Mouse (Mus musculus): Measurements from ENCODE around the gene Ptges3. TPM values are rescaled to one million over a fixed set of nuclear protein-coding genes. Genes with fewer than 3 reads are reported as not detected.
A peak's percentile ranks its signal among the peaks of the same experiment; 100 is the strongest.

Ptges3 gene
- total RNA-seq, 2 experiments from 2014 or later = 72.1 to 87.9 TPM

DNA sequence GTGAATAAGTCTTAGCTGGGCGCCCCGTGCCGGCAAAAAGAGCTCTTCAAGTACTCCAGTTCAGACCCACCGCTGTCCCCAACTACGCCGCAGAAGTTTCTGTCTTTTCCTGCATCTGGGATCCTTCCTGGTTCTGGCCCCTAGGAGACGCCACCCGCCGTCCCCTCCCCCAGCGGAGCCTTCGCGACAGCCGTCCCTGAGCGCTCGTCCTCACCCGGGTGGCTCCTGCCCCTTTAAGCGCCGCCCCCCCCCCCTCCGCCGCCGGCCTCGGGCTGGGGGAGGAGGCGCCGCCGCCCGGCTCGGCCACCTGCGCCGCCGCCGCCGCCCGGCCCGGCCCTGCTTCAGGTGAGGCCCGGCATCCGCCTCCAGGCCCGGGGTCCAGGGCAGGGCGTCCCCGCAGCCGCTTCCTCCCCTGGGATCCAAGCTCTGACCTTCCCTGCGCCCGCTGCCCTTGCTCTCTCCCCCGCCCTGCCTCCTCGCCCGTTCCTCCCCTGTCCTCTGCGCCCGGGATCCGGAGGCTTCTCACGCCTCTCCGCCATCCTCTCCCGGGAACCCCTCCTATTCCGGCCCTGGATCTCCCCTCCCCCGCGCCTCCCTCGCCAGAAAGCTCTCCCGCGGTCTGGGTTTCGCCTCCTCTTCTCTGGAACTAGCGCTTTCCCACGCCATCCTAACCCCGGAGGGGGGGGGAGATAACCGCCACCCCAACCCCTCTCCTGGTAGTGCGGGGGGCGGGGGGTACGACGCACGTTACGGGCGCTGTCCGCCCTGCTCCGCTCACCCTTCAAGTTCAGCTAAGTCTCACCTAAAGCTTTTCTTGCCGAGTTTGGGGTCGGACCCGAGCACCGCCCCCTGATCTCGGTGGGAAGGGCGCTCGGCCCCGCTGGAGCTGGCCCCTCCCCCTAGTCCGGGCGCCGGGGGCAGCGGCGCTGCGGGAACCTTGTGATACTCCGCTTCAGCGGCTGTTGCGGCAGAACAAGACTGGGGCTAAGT lies 34.0 kb downstream of the Ptges3 start:
- peak; percentile 84 for DNase-seq (ENCODE audit: low spot score)

DNA sequence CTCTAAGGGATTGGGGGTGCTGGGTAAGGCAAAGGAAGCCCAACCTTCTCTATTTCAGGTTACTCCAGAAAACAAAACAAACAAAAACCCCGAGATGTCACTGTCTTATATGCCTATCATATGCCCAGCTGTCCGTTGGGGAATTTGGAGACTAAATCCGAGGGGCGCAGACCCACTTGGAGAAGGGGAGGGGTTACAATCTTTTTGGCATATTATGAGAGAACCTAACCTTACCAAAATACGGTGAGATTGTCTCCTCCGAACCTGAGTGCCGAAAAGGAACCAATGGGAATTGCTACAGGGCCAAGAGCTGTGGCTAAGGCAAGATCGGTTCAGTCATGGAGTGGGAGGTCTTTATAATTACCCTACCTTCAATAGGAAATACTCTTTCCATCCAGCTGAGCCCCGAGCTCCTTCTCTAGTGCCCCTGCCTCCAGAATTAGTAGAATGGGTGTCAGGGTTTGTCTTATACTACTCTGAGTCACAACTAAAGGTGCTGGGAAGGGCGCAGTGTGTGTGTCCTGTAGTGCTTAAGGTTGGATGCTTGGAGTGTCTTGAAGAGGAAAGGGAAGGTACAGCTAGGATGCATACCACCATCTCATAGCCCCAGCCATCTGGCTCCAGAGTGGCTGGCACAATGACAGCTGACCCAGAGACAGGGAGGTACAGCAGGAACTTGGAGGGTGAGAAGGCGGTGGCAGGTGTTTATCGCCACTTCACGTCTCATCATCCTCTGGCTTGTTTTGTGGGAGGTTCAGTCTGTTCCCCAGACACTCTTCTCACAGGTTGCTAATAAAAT lies 34.9 kb downstream of the Ptges3 start:
- peak; percentile 24 for DNase-seq (ENCODE audit: low spot score)

DNA sequence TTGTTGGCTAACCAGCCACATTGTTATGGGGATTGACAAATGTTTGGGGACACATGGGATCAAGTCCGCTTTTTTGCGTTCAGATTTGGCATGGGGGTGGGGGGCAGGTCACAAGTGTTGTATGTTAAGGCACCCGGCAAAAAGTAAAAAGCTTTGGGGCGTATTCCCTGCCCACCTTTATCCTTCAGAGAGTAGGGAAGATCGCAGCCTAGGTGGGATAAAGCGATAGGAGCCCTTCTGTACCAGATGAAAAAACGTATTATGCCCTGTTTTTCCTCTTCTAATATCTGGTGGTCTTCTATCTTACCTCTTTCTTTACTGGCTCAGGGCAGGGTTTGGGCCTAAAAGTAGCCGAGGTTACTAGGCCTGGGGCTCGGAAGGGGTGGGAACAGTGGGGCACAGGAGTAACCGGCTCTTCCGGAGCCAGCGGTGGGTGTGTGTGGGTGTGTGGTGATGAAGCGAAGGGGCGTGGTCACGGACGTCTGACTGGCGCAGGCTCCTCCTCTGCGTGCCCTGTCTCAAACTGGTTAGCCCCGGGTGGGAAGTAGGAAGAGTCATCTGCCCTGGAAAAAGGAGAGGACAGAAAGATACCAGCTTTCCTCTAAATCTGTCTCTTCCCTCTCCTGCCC lies 35.7 kb downstream of the Ptges3 start:
- peak; percentile 81 for DNase-seq (ENCODE audit: low spot score)

DNA sequence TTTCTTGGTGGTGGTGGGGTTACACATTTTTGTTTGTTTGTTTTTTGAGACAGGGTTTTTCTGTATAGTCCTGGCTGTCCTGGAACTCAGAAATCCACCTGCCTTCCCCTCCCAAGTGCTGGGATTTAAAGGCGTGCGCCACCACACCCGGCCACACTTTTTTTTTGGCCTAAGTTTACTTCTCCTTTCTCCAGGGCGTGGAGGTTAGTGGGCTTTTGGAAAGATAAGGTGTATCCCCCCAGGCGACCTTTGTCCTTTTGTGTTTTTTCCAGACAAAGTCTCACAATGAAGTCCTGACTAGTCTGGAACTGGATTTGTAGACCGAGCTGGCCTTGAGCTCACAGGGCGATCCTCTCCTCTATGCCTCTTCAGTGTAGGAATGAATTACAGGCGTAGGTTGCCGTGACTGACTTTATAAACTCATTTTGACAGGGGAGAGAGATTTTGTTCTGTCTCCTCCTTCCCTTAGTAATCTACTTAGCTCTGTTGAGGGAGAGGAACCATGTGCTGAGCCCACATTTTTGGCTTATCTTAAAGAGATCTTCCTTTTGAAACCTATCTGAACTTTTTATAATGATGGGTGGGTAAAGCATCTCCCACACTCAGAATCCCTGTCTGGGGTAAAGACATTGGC lies 36.4 kb downstream of the Ptges3 start:
- DNase-seq (ENCODE audit: low spot score) = no peak

DNA sequence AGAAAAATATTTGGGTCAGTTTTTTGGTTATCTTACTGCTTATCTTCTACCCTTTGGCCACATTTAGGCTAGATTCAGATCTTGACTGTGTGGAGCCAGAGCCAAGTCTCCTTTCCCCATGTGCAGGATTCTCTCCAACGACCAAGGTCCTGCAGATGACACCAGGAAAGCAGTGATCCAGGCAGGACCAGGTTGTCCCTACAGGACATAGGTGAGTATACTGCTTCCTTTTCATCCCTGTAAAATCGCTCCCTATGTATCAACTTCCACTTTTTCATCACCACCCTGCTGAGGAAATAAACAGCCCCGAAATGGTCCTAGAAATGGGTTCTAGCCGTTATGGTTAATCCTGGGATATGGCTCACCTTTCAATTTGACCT lies 37.5 kb downstream of the Ptges3 start:
- no peak for DNase-seq (ENCODE audit: low spot score)

DNA sequence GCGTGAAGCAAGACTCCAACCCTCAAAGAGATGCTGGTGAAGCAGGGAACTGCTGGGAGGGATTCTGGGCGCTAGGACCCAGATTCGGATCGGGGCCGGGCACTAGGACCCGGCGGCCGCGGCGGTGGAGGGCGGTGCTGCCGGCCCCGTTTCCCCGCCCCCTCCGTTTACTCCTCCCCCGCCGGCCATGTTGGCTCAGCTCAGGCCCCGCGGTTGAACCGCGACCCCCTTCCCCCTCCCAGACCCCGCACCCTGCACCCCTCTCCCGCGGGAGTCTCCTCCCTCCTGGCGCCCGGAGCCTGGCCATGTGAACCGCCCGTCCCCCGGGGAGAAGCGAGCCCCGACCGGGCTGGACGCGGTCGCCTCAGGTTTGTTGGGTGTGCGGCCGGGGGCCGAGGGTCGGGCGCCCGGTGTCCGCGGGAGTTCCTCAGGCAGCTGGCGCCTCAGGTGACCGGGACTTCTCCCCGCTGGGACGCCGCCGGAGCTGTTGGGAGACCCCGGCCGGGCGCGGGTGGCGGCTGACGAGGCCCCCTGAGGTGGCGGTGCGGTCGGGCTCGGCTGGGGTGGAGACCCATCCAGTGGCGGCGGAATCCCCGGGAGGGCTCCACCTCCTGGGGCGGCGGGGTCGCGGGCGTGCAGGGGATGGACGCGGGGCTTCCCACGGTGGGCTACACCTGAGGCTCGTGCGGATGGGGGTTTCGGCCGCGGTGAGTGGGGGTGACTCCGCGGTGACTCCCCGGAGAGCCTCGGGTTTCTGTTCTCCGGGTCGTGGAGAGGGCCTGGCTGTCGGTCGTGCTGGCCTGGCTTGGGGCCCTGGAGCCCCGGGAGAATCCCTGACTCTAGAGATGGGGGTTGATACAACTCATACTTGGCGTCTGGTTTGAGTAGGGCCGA lies 38.2 kb downstream of the Ptges3 start:
- DNase-seq (ENCODE audit: low spot score) = peak; percentile 70

DNA sequence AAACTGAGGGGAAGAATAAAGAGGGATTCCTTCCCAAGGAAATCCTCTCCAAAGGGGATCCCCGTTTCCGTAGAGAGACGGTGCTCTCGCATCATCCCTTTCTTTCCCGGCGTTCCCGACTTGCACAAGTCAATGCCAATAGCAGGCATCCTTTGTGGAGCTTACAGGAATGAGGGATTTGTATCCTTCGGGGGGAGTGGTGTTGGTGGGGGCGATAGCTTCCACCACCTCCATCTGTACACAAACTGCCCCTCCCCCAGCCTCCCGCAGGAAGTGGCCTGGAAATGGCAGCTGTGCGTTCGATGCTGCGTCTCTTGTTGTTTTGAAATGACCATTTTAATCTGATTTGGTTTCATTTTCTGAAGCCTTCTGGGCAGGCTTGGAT lies 38.8 kb downstream of the Ptges3 start:
- DNase-seq (ENCODE audit: low spot score) = peak; percentile 45

DNA sequence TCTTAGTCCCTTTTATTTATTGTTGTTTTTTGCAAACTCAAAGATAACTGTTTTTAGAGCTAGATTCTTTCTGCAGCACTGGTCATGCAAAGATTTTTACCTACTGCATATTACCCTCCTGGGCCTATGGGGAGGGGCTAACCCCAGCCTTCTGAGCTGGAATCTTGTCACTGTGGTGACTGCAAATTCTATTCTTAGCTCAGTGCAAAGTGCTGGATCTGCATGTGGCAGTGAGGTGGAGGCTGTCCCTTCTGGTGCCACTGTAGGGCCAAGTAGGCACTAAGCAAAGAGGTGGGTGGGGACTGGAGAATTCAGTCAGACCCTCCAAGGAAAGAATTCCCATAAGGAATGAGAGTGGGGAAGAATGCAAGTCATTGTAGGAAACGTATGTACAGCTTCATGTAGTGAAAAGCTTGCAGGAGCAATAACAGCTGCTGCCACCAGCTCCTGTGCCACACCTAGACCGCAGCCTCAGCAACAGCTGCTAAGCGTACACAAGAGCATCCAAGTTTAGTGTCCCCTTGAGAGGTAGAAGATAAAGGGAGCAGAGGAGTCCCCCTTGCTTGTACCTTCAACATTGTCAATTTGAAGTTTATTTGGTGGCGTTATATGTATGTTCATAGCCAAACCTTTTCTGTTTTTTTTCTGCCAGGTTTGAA lies 51.5 kb downstream of the Ptges3 start:
- DNase-seq (ENCODE audit: low spot score) = peak; percentile 64

DNA sequence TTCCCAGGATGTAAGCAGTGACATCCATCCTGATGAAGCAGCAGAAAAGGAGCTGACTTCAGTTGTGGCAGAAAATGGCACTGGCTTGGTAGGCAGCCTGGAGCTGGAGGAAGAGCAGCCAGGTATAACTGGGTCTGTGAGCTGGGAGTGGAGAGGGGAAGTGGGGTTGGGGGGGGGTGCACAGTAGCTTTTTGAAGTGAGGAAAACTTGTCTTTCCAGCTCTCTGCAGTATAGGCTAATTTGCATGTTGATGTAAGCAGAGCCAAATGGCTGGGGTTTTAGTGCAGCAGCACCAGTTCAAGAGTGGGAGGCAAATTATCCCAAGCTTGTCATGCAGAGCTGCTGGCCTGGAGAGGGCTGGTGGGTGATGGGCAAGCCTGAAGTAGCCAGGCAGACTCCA lies 52.5 kb downstream of the Ptges3 start:
- no peak for DNase-seq (ENCODE audit: low spot score)

DNA sequence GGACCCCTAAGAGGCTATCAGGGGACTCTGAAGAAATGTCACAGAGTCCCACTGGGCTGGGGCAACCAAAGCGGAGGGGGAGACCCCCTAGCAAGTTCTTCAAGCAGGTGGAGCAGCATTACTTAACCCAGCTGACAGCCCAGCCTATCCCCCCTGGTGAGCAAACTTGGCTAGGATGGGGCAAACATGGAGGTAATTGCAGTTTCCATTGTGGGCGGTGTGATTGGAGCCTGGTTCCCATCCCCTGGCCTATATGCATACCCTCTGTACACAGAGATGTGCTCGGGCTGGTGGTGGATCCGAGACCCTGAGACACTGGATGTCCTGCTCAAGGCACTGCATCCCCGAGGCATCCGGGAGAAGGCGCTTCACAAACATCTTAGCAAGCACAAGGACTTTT lies 65.1 kb downstream of the Ptges3 start:
- DNase-seq (ENCODE audit: low spot score) = no peak

DNA sequence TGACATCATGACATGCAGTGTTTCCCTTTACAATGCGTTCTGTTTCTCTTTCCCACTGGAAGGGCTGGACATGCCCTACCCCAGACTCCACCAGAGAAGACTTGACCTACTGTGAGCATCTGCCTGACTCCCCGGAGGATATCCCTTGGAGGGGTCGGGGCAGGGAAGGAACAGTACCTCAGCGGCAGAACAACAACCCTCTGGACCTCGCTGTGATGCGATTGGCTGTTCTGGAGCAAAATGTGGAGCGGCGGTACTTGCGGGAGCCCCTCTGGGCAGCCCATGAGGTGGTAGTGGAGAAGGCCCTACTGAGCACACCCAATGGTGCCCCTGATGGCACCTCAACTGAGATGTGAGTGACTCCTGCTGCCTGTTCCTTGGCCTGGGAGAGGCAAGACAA lies 66.1 kb downstream of the Ptges3 start:
- DNase-seq (ENCODE audit: low spot score) = no peak

DNA sequence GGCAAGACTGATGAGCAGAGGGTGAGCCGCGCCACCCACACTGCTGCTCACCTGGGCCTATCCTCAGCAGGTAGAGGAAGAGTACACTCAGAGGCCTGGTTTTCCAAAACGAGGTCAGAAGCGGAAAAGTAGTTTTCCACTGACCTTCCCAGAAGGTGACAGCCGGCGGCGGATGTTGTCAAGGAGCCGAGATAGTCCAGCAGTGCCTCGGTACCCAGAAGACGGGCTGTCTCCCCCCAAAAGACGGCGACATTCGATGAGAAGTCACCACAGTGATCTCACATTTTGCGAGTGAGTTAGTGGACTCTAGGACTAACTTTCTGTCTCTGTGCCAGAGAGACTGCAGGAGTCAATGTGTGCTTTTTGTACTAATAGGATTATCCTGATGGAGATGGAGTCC lies 67.2 kb downstream of the Ptges3 start:
- DNase-seq (ENCODE audit: low spot score) = no peak

Small RNA genes within 50 kb of the gene (microRNA-seq; reads per million reads assigned to microRNA genes)
- 22.2 reads per million, percentile 38 among the genes with 10 or more reads in this experiment for gene Mir677

Other genes with a start within 250 kb of the Ptges3 start
- gene Rdh19, start 209.0 kb upstream of the Ptges3 start, total RNA-seq (2021) = not detected
- not detected for gene Rdh16f2, start 192.5 kb upstream of the Ptges3 start, total RNA-seq (2021)
- under 1 TPM in 1 of 2 experiments, not detected in 1; 0.38 TPM for gene Rdh7, start 170.1 kb upstream of the Ptges3 start, total RNA-seq (2021)
- not detected for gene Sdr9c7, start 160.4 kb upstream of the Ptges3 start, total RNA-seq (2021)
- not detected for gene Hsd17b6, start 51.3 kb upstream of the Ptges3 start, total RNA-seq (2021)
- gene Prim1, start 43.8 kb upstream of the Ptges3 start, total RNA-seq (2021) = 1 to 10 TPM in 1 of 2 experiments, under 1 TPM in 1; 0.64 to 1.0 TPM
- 100 to 1,000 TPM; 382 to 392 TPM for gene Naca, start 23.4 kb upstream of the Ptges3 start, total RNA-seq (2021)
- gene Atp5b, start 24.3 kb downstream of the Ptges3 start, total RNA-seq (2021) = 1,000 to 10,000 TPM; 3,383 to 3,450 TPM
- gene Baz2a, start 32.6 kb downstream of the Ptges3 start, total RNA-seq (2021) = 10 to 100 TPM; 12.4 to 13.9 TPM
- 10 to 100 TPM; 61.7 to 69.1 TPM for gene Rbms2, start 121.3 kb downstream of the Ptges3 start, total RNA-seq (2021)
- under 1 TPM; 0.43 TPM for gene Gls2, start 135.5 kb downstream of the Ptges3 start, total RNA-seq (2021)
- gene Spryd4, start 152.9 kb downstream of the Ptges3 start, total RNA-seq (2021) = 10 to 100 TPM; 33.0 to 34.6 TPM
- not detected for gene Mip, start 166.9 kb downstream of the Ptges3 start, total RNA-seq (2021)
- 1 to 10 TPM; 2.1 to 3.2 TPM for gene Timeless, start 173.1 kb downstream of the Ptges3 start, total RNA-seq (2021)
- gene Apon, start 195.1 kb downstream of the Ptges3 start, total RNA-seq (2021) = under 1 TPM in 1 of 2 experiments, not detected in 1; 0.21 TPM
- under 1 TPM in 1 of 2 experiments, not detected in 1; 0.28 TPM for gene Apof, start 209.7 kb downstream of the Ptges3 start, total RNA-seq (2021)
- gene Stat2, start 211.6 kb downstream of the Ptges3 start, total RNA-seq (2021) = 1 to 10 TPM; 2.7 to 5.2 TPM
- not detected for gene Il23a, start 239.8 kb downstream of the Ptges3 start, total RNA-seq (2021)
- 1 to 10 TPM; 3.3 to 3.7 TPM for gene Pan2, start 244.4 kb downstream of the Ptges3 start, total RNA-seq (2021)